Comparison of ENCODE assay signal across 12 mouse cellular contexts in genomic region chr5:134797688-134798094, GRCm38 (mm10). TPM values are rescaled to one million over a fixed set of nuclear protein-coding genes. Genes with fewer than 3 reads are reported as not detected.
DNase-seq lines count a peak whose midpoint lies in the region; ATAC-seq lines count a peak whose summit lies in the region.
"Had no signal": no experiment of that assay in that cellular context is flagged by ENCODE, and none has a peak within 500 bp of the region (broad histone marks: within the 10 kb centered on the region; RNA-seq: fewer than 3 reads in every experiment).

No protein-coding gene starts in this region.

- intact Hi-C loops in heart, postnatal 14 days (cut with DNase I) = no loop called here

- H3K9me3 ChIP-seq in hindbrain, embryonic 13.5 days = no peaks in the 10 kb centered on the region
- H3K9me3 ChIP-seq in hindbrain, embryonic 12.5 days (replicated peaks) = no peaks in the 10 kb centered on the region

- H3K36me3 ChIP-seq in hindbrain, embryonic 13.5 days = no peaks in the 10 kb centered on the region
- H3K36me3 ChIP-seq in hindbrain, embryonic 12.5 days = no peaks in the 10 kb centered on the region

- no peak overlapping the region for H3K4me2 ChIP-seq in hindbrain, embryonic 13.5 days
- H3K4me2 ChIP-seq in hindbrain, embryonic 12.5 days (replicated peaks) = no peak overlapping the region

- 59% methylated on average over 18 of the region's 18 CpGs for WGBS in hindbrain, embryonic 13.5 days
- WGBS in hindbrain, embryonic 12.5 days = 56% methylated on average over 18 of the region's 18 CpGs

- H3K4me3 ChIP-seq in hindbrain, embryonic 13.5 days = no peak overlapping the region
- no peak overlapping the region for H3K4me3 ChIP-seq in hindbrain, embryonic 12.5 days

- H3K9ac ChIP-seq in hindbrain, embryonic 13.5 days = 0 out of 2 replicates have a peak overlapping the region, but pooled peaks have one; percentile 9
- no peak overlapping the region for H3K9ac ChIP-seq in hindbrain, embryonic 12.5 days
- H3K9ac ChIP-seq: liver, postnatal 0 days had no signal

- no peak overlapping the region for H3K27ac ChIP-seq in hindbrain, embryonic 13.5 days
- no peak overlapping the region for H3K27ac ChIP-seq in hindbrain, embryonic 12.5 days

- ATAC-seq in hindbrain, embryonic 13.5 days (ENCODE audit: low FRiP score) = no peak
- no peak for ATAC-seq in hindbrain, embryonic 12.5 days (ENCODE audit: low FRiP score)
- ATAC-seq: liver, postnatal 0 days had no signal

- DNase-seq in adrenal gland, postnatal 10 days = peak; percentile 18
- no peak for DNase-seq in adrenal gland, postnatal 4 days (ENCODE audit: low spot score in 2 of 2)
- DNase-seq in heart, postnatal 14 days = peak; percentile 36 to 53
- DNase-seq in lung, postnatal 14 days = peak; percentile 76
- DNase-seq in layer of hippocampus, adult 11-12 months (ENCODE audit: low spot score) = no peak
- no peak for DNase-seq in MN1 (ENCODE audit: low spot score)
- DNase-seq: cerebellum, adult 18-20 months; liver, postnatal 0 days; right cerebral cortex, postnatal 4 days had no signal

- H3K27me3 ChIP-seq in hindbrain, embryonic 13.5 days = no peaks in the 10 kb centered on the region
- no peaks in the 10 kb centered on the region for H3K27me3 ChIP-seq in hindbrain, embryonic 12.5 days

- H3K4me1 ChIP-seq in hindbrain, embryonic 13.5 days (replicated peaks) = no peaks in the 10 kb centered on the region
- H3K4me1 ChIP-seq in hindbrain, embryonic 12.5 days = peaks cover 3% of the 10 kb centered on the region; the same call in 1 of the 2 replicates

RNA-seq across cellular contexts. Expression of gene Eln, which starts 50.6 kb away (rescaled TPM):
- total RNA-seq in adrenal gland, postnatal 10 days (2021) = 1,000 to 10,000 TPM in 1 of 2 experiments, 100 to 1,000 TPM in 1; 255 to 1,124 TPM
- 100 to 1,000 TPM; 192 to 231 TPM for total RNA-seq in adrenal gland, postnatal 4 days (2021)
- polyA plus RNA-seq in hindbrain, embryonic 13.5 days (2015; fragmentation: Nextera tagmentation; extraction: Ambion mirVana) = 5.7 and 7.8 TPM in 2 replicates
- polyA plus RNA-seq in hindbrain, embryonic 12.5 days (2016; fragmentation: Nextera tagmentation; extraction: Ambion mirVana) = 7.2 and 10.1 TPM in 2 replicates
- 100 to 1,000 TPM; 409 to 606 TPM for total RNA-seq in heart, postnatal 14 days (2021)
- total RNA-seq: neutrophil, adult 5-6 weeks had no signal

Comparison
In these comparisons a context has a peak if more than half of its experiments do, and no peak if none do; other contexts are left out.
1. DNase-seq: peak in adrenal gland, postnatal 10 days (single experiment), heart, postnatal 14 days (2 of 2) and lung, postnatal 14 days (single experiment); none in adrenal gland, postnatal 4 days (0 of 2), layer of hippocampus, adult 11-12 months (single experiment) and MN1 (single experiment).